Mouse (Mus musculus): Measurements from ENCODE around the gene Plekhg6. TPM values are rescaled to one million over a fixed set of nuclear protein-coding genes. Genes with fewer than 3 reads are reported as not detected.

Gene Plekhg6
- total and polyA plus RNA-seq, 2 experiments from 2014 or later = 0.05 TPM; not detected in 1

DNA sequence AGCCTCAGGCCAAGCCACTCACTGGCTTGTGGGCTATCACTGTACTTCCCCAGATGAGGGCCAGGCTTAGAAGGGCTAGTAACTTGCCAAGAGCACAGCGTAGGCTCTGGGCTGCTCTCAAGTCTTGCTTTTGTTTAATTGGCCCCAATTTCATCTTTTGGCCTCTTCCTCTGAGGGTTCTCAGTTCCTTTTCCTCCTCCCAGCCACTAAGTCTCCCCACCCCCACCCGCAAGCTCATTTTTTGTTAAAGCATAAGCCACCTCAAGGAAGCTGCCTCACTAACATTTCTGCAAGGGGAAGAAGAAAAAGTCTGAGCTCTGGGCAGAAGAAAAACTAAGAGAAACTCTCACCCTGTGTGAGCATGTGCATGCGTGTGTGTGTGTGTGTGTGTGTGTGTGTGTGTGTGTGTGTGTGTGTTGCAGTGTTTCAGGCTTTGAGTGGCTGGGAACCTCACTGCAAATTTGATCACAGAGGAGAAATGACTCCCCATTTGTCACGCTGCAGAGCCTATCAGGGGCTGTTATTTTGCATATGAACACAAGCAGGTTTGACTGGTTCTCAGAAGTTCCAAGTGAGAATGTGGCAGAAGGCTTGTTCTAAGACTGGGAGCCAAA, 12.7 kb downstream of the Plekhg6 start:
- TF ChIP-seq CTCF (IDR thresholded peaks at IDR 0.05; ENCODE audit: low read depth) (no peak), EP300 (IDR thresholded peaks at IDR 0.05; ENCODE audit: low read depth) (no peak)

DNA sequence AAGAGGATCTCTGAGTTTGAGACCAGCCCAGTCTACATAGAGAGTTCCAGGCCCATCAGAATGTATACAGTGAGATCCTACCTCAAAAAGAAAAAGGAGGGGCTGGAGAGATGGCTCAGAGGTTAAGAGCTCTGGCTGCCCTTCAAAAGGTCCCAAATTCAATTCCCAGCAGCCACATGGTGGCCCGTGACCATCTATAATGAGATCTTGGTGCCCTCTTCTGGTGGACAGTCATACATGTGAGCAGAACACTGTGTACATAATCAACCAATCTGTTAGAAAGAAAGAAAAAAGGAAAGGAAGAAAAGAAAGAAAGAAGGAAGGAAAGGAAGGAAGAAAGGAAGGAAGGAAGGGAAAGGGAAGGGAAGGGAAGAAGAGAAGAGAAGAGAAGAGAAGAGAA, 14.5 kb downstream of the Plekhg6 start:
- Histone ChIP-seq H3K4me3 (ENCODE audit: low read depth, low read length) (no peak overlapping the region), H3K27ac (ENCODE audit: low read depth) (no peak overlapping the region), H3K4me1 (ENCODE audit: control insufficient read depth, insufficient read depth) (no peaks in the 10 kb centered on the region), H3K9ac (replicated peaks; ENCODE audit: low read depth, low read length) (no peak overlapping the region), H3K4me2 (ENCODE audit: low read depth, low read length) (no peak overlapping the region), H3K27me3 (ENCODE audit: control insufficient read depth, insufficient read depth, low read length) (peaks cover 24% of the 10 kb centered on the region), H3K9me3 (replicated peaks; ENCODE audit: control insufficient read depth, low read length) (no peaks in the 10 kb centered on the region; the same call in 1 of the 2 replicates), H3K36me3 (replicated peaks; ENCODE audit: control insufficient read depth, insufficient read depth, low read length) (peaks cover 6% of the 10 kb centered on the region)
- TF ChIP-seq EP300 (IDR thresholded peaks at IDR 0.05; ENCODE audit: low read depth) = no peak
- peak; percentile 20; the same call in 1 of the 2 replicates for TF ChIP-seq CTCF (IDR thresholded peaks at IDR 0.05; ENCODE audit: low read depth)
- WGBS = 80% methylated on average over 1 of the region's 1 CpGs
- DNase-seq (ENCODE audit: low spot score) (no peak), ATAC-seq (ENCODE audit: insufficient read depth, low read depth) (no peak)

More for the DNA sequence above, 12.7 kb downstream of the Plekhg6 start:
- no peak overlapping the region for H3K27ac ChIP-seq (ENCODE audit: low read depth)
- WGBS = 55% methylated on average over 4 of the region's 4 CpGs
- no peak for ATAC-seq (ENCODE audit: insufficient read depth, low read depth)
- H3K4me1 ChIP-seq (ENCODE audit: control insufficient read depth, insufficient read depth) = no peaks in the 10 kb centered on the region
- no peak for DNase-seq (ENCODE audit: low spot score)
- no peak overlapping the region for H3K4me2 ChIP-seq (ENCODE audit: low read depth, low read length)
- no peaks in the 10 kb centered on the region; the same call in 1 of the 2 replicates for H3K9me3 ChIP-seq (replicated peaks; ENCODE audit: control insufficient read depth, low read length)
- H3K4me3 ChIP-seq (ENCODE audit: low read depth, low read length) = no peak overlapping the region
- no peaks in the 10 kb centered on the region for H3K36me3 ChIP-seq (replicated peaks; ENCODE audit: control insufficient read depth, insufficient read depth, low read length)
- peaks cover 27% of the 10 kb centered on the region for H3K27me3 ChIP-seq (ENCODE audit: control insufficient read depth, insufficient read depth, low read length)
- no peak overlapping the region for H3K9ac ChIP-seq (replicated peaks; ENCODE audit: low read depth, low read length)

DNA sequence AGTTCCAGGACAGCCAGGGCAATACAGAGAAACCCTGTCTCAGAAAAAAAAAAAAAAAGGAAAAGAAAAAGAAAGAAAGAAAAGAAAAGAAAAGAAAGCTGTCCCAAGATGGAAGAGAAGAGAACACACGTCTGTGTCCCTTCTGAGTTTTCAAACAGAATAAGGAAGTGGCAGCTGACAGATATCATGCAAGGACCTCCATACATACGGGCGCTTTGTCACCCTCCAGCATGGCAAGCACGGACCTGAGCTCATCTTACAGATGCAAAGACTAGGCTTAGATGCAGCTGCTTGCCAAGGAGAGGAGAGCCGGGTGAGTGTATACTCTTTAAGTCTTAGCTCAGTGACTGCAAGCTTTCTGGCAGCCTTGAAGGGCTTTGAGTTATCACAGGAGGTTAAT, 15.1 kb downstream of the Plekhg6 start:
- no peaks in the 10 kb centered on the region for H3K4me1 ChIP-seq (ENCODE audit: control insufficient read depth, insufficient read depth)
- no peak overlapping the region for H3K4me2 ChIP-seq (ENCODE audit: low read depth, low read length)
- TF ChIP-seq CTCF (IDR thresholded peaks at IDR 0.05; ENCODE audit: low read depth) = no peak
- no peak for TF ChIP-seq EP300 (IDR thresholded peaks at IDR 0.05; ENCODE audit: low read depth)
- no peaks in the 10 kb centered on the region; the same call in 1 of the 2 replicates for H3K9me3 ChIP-seq (replicated peaks; ENCODE audit: control insufficient read depth, low read length)
- H3K27ac ChIP-seq (ENCODE audit: low read depth) = no peak overlapping the region
- H3K36me3 ChIP-seq (replicated peaks; ENCODE audit: control insufficient read depth, insufficient read depth, low read length) = peaks cover 12% of the 10 kb centered on the region
- no peak overlapping the region for H3K4me3 ChIP-seq (ENCODE audit: low read depth, low read length)
- DNase-seq (ENCODE audit: low spot score) (no peak), ATAC-seq (ENCODE audit: insufficient read depth, low read depth) (no peak)
- 80% methylated on average over 5 of the region's 5 CpGs for WGBS
- peaks cover 24% of the 10 kb centered on the region for H3K27me3 ChIP-seq (ENCODE audit: control insufficient read depth, insufficient read depth, low read length)
- no peak overlapping the region for H3K9ac ChIP-seq (replicated peaks; ENCODE audit: low read depth, low read length)

DNA sequence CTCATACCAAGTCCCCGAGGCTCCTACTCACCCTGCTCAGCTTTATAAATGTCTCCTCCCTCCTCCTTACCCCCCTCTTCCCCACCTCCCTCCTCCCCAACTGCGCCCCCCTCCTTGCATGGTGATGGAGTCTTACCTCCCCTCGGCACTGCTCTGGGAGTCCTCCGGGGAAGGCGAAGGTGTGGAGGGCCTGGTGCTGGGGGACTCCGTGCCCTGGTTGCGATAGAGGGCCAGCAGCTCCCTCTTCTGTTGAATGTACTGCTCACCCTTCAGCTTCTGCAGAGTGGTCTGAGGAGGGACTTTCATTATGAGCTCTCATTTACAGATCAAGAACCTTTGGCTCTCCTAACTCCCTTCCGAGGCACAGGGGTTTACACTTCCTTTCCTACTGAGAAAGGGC, 16.1 kb downstream of the Plekhg6 start:
- ATAC-seq (ENCODE audit: insufficient read depth, low read depth) (peak; percentile 30; the same call in 1 of the 2 replicates), DNase-seq (ENCODE audit: low spot score) (no peak)
- no peaks in the 10 kb centered on the region for H3K4me1 ChIP-seq (ENCODE audit: control insufficient read depth, insufficient read depth)
- peaks cover 24% of the 10 kb centered on the region for H3K27me3 ChIP-seq (ENCODE audit: control insufficient read depth, insufficient read depth, low read length)
- no peak overlapping the region for H3K27ac ChIP-seq (ENCODE audit: low read depth)
- TF ChIP-seq EP300 (IDR thresholded peaks at IDR 0.05; ENCODE audit: low read depth) = no peak
- TF ChIP-seq CTCF (IDR thresholded peaks at IDR 0.05; ENCODE audit: low read depth) = peak; percentile 47
- H3K9ac ChIP-seq (replicated peaks; ENCODE audit: low read depth, low read length) = no peak overlapping the region
- peaks cover 21% of the 10 kb centered on the region for H3K36me3 ChIP-seq (replicated peaks; ENCODE audit: control insufficient read depth, insufficient read depth, low read length)
- no peaks in the 10 kb centered on the region; the same call in 1 of the 2 replicates for H3K9me3 ChIP-seq (replicated peaks; ENCODE audit: control insufficient read depth, low read length)
- 9% methylated on average over 8 of the region's 8 CpGs for WGBS
- H3K4me3 ChIP-seq (ENCODE audit: low read depth, low read length) = no peak overlapping the region
- no peak overlapping the region for H3K4me2 ChIP-seq (ENCODE audit: low read depth, low read length)

DNA sequence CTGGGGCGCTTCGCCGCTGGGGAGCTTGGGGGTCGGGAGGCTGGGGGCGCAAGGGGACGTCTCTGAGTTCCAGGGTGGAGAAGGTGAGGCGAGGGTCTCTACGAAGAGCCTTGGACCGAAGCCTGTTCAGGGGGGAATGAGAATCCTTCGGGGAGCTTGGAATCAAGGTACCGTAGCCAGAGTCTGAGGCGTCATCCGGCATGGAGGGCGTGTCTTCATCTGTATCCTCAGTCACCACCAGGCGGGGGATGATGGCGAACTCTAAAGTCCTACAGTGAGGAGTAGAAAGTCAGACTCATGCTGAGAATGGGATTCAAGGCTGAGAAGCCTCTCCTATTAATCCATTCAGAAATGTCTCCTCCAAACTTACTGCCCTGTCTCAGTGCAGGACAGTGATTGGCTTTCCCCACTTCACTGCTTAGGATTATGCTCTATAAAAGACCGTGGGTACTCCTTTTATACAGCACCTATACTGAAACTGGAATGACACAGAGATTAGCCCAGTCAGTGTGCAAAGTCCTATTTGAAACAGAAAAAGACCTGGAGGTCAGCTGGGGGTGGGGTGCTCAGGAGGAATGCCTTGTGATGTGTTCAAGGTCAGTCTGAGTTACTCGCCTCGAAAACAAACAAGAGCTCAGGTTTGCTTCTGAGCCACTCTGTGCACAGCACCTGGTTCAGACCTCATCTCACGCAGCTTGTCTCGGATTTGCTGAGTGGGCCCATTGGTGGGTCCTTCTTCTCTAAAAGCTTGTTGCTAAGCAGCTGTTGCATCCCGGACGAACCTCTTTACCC, 16.9 kb downstream of the Plekhg6 start:
- H3K27ac ChIP-seq (ENCODE audit: low read depth) = no peak overlapping the region
- 22% methylated on average over 23 of the region's 23 CpGs for WGBS
- H3K9me3 ChIP-seq (replicated peaks; ENCODE audit: control insufficient read depth, low read length) = no peaks in the 10 kb centered on the region; the same call in 1 of the 2 replicates
- H3K36me3 ChIP-seq (replicated peaks; ENCODE audit: control insufficient read depth, insufficient read depth, low read length) = peaks cover 28% of the 10 kb centered on the region
- H3K9ac ChIP-seq (replicated peaks; ENCODE audit: low read depth, low read length) = no peak overlapping the region
- peaks cover 24% of the 10 kb centered on the region for H3K27me3 ChIP-seq (ENCODE audit: control insufficient read depth, insufficient read depth, low read length)
- no peaks in the 10 kb centered on the region for H3K4me1 ChIP-seq (ENCODE audit: control insufficient read depth, insufficient read depth)
- ATAC-seq (ENCODE audit: insufficient read depth, low read depth) = no peak
- H3K4me2 ChIP-seq (ENCODE audit: low read depth, low read length) = no peak overlapping the region
- TF ChIP-seq CTCF (IDR thresholded peaks at IDR 0.05; ENCODE audit: low read depth) (no peak), EP300 (IDR thresholded peaks at IDR 0.05; ENCODE audit: low read depth) (no peak)
- no peak for DNase-seq (ENCODE audit: low spot score)
- no peak overlapping the region for H3K4me3 ChIP-seq (ENCODE audit: low read depth, low read length)
